8 mouse cellular contexts compared by ENCODE assay signal in genomic region chr7:133759611-133760353, GRCm38 (mm10). TPM values are rescaled to one million over a fixed set of nuclear protein-coding genes. Genes with fewer than 3 reads are reported as not detected.
DNase-seq lines count a peak whose midpoint lies in the region; ATAC-seq and TF ChIP-seq lines count a peak whose summit lies in the region.

No protein-coding gene starts in this region.

- no peak for DNase-seq in frontal cortex, adult 2 months (ENCODE audit: extremely low spot score in 1 of 2, low spot score in 1 of 2)
- peak; percentile 100 for DNase-seq in R1 (ENCODE audit: low read depth, low spot score)
- DNase-seq in liver, embryonic 14.5 days (ENCODE audit: low read depth in 3 of 3, low spot score in 3 of 3) = no peak
- no peak for DNase-seq in urinary bladder, postnatal 14 days (ENCODE audit: low spot score)
- DNase-seq in left cerebral cortex, postnatal 4 days = no peak
- DNase-seq in adrenal gland, postnatal 4 days (ENCODE audit: low spot score in 2 of 2) = no peak

- peak; percentile 70 for ATAC-seq in frontal cortex, adult (ENCODE audit: low TSS enrichment)
- ATAC-seq in hindbrain, embryonic 13.5 days (ENCODE audit: low FRiP score) = peak; percentile 80
- no peak for ATAC-seq in liver, embryonic 14.5 days (ENCODE audit: insufficient read depth)

- intact Hi-C loops in left cerebral cortex, postnatal 4 days (cut with DNase I) = no loop called here

- H3K27me3 ChIP-seq in hindbrain, embryonic 13.5 days = no peaks in the 10 kb centered on the region
- H3K27me3 ChIP-seq in liver, embryonic 14.5 days (ENCODE audit: control insufficient read depth, insufficient read depth, low read length) = no peaks in the 10 kb centered on the region

- peak overlapping the region; percentile 25 for H3K4me3 ChIP-seq in hindbrain, embryonic 13.5 days
- H3K4me3 ChIP-seq in liver, embryonic 14.5 days (ENCODE audit: insufficient read depth in 1 of 2, low read depth in 2 of 2, low read length in 2 of 2) = no peak overlapping the region

- no peaks in the 10 kb centered on the region for H3K9me3 ChIP-seq in hindbrain, embryonic 13.5 days
- peaks cover 2% of the 10 kb centered on the region; the same call in 1 of the 2 replicates for H3K9me3 ChIP-seq in liver, embryonic 14.5 days (ENCODE audit: control insufficient read depth, low read length)

- 0 out of 2 replicates have a peak, but pooled peaks cover 4% of the 10 kb centered on the region for H3K36me3 ChIP-seq in hindbrain, embryonic 13.5 days
- H3K36me3 ChIP-seq in liver, embryonic 14.5 days (replicated peaks; ENCODE audit: control insufficient read depth, insufficient read depth, low read depth) = no peaks in the 10 kb centered on the region

- no peak for TF ChIP-seq CTCF in liver, embryonic 14.5 days (IDR thresholded peaks at IDR 0.05; ENCODE audit: low read depth)

- peak overlapping the region; percentile 73 for H3K27ac ChIP-seq in hindbrain, embryonic 13.5 days
- H3K27ac ChIP-seq in liver, embryonic 14.5 days = no peak overlapping the region

- H3K4me1 ChIP-seq in hindbrain, embryonic 13.5 days (replicated peaks) = peaks cover 26% of the 10 kb centered on the region
- no peaks in the 10 kb centered on the region; a peak in 1 of 4 replicates for H3K4me1 ChIP-seq in liver, embryonic 14.5 days (replicated peaks; ENCODE audit: control insufficient read depth in 2 of 2, insufficient read depth in 2 of 2, low read length in 1 of 2)

- peak overlapping the region; percentile 60; the same call in 1 of the 2 replicates for H3K9ac ChIP-seq in hindbrain, embryonic 13.5 days
- H3K9ac ChIP-seq in liver, embryonic 14.5 days (replicated peaks) = no peak overlapping the region

- no peak for TF ChIP-seq EP300 in liver, embryonic 14.5 days (IDR thresholded peaks at IDR 0.05; ENCODE audit: low read depth)

- 2% methylated on average over 27 of the region's 27 CpGs for WGBS in hindbrain, embryonic 13.5 days
- WGBS in liver, embryonic 14.5 days (ENCODE audit: insufficient replicate concordance) = 62% methylated on average over 27 of the region's 27 CpGs

- peak overlapping the region; percentile 50 for H3K4me2 ChIP-seq in hindbrain, embryonic 13.5 days
- H3K4me2 ChIP-seq in liver, embryonic 14.5 days (ENCODE audit: low read depth) = peak overlapping the region; percentile 25

RNA-seq across cellular contexts. Expression of gene Fank1, which starts 16.9 kb away (rescaled TPM):
- polyA plus RNA-seq in frontal cortex, adult 2 months (2012; rRNA removed) = 6.3 and 7.1 TPM in 2 replicates
- 2.9 and 3.3 TPM in 2 replicates for polyA plus RNA-seq in hindbrain, embryonic 13.5 days (2015; fragmentation: Nextera tagmentation; extraction: Ambion mirVana)
- polyA plus RNA-seq in liver, embryonic 14.5 days (2012; rRNA removed) = 0.04 and 0.05 TPM in 2 replicates
- 0.11 TPM in 1 of 2 replicates, not detected in the other for polyA plus RNA-seq in liver, embryonic 14.5 days (2014; fragmentation: Nextera tagmentation; extraction: Ambion mirVana)
- total RNA-seq in left cerebral cortex, postnatal 4 days (2021) = 1 to 10 TPM; 3.5 to 4.9 TPM
- total RNA-seq in adrenal gland, postnatal 4 days (2021) = 1 to 10 TPM in 1 of 2 experiments, under 1 TPM in 1; 0.71 to 1.1 TPM

RNA-seq across cellular contexts. Expression of gene Dhx32, which starts 22.7 kb away (rescaled TPM):
- polyA plus RNA-seq in frontal cortex, adult 2 months (2012; rRNA removed) = 33.6 and 38.6 TPM in 2 replicates
- polyA plus RNA-seq in hindbrain, embryonic 13.5 days (2015; fragmentation: Nextera tagmentation; extraction: Ambion mirVana) = 31.9 and 33.3 TPM in 2 replicates
- polyA plus RNA-seq in liver, embryonic 14.5 days (2012; rRNA removed) = 5.6 and 6.8 TPM in 2 replicates
- polyA plus RNA-seq in liver, embryonic 14.5 days (2014; fragmentation: Nextera tagmentation; extraction: Ambion mirVana) = 10.6 and 12.0 TPM in 2 replicates
- total RNA-seq in left cerebral cortex, postnatal 4 days (2021) = 10 to 100 TPM; 48.1 to 52.0 TPM
- total RNA-seq in adrenal gland, postnatal 4 days (2021) = 10 to 100 TPM; 54.6 to 57.6 TPM

RNA-seq across cellular contexts. Expression of gene Uros, which starts 49.9 kb away (rescaled TPM):
- 36.1 and 36.7 TPM in 2 replicates for polyA plus RNA-seq in frontal cortex, adult 2 months (2012; rRNA removed)
- polyA plus RNA-seq in hindbrain, embryonic 13.5 days (2015; fragmentation: Nextera tagmentation; extraction: Ambion mirVana) = 55.6 and 56.8 TPM in 2 replicates
- polyA plus RNA-seq in liver, embryonic 14.5 days (2012; rRNA removed) = 162 and 175 TPM in 2 replicates
- 184 and 195 TPM in 2 replicates for polyA plus RNA-seq in liver, embryonic 14.5 days (2014; fragmentation: Nextera tagmentation; extraction: Ambion mirVana)
- 10 to 100 TPM; 13.1 to 15.0 TPM for total RNA-seq in left cerebral cortex, postnatal 4 days (2021)
- 10 to 100 TPM; 13.4 to 14.5 TPM for total RNA-seq in adrenal gland, postnatal 4 days (2021)

RNA-seq across cellular contexts. Expression of gene Bccip, which starts 50.6 kb away (rescaled TPM):
- 116 and 117 TPM in 2 replicates for polyA plus RNA-seq in frontal cortex, adult 2 months (2012; rRNA removed)
- polyA plus RNA-seq in hindbrain, embryonic 13.5 days (2015; fragmentation: Nextera tagmentation; extraction: Ambion mirVana) = 104 and 107 TPM in 2 replicates
- 35.0 and 55.4 TPM in 2 replicates for polyA plus RNA-seq in liver, embryonic 14.5 days (2012; rRNA removed)
- 78.5 and 87.7 TPM in 2 replicates for polyA plus RNA-seq in liver, embryonic 14.5 days (2014; fragmentation: Nextera tagmentation; extraction: Ambion mirVana)
- 10 to 100 TPM; 52.8 to 55.4 TPM for total RNA-seq in left cerebral cortex, postnatal 4 days (2021)
- 10 to 100 TPM; 60.6 to 69.8 TPM for total RNA-seq in adrenal gland, postnatal 4 days (2021)
